Mouse (Mus musculus) heart, adult 2 months (tissue): ENCODE results near the gene Lyl1.

Source experiments
- CTCF ChIP-seq: fragments of 200-600 bp; IDR thresholded peaks from 2 replicates; pipeline ENCODE4 v1.8.1; 2022; ENCODE audit warnings: antibody characterized with exemption, mild to moderate bottlenecking, moderate library complexity
- EP300 ChIP-seq: fragments of 200-500 bp; IDR thresholded peaks from 2 replicates; pipeline ENCODE4 v1.6.1; 2011; ENCODE audit warnings: low read depth, low read length, control low read depth; ENCODE audit not compliant: insufficient read depth
- POLR2A ChIP-seq: fragments of 200-500 bp; IDR thresholded peaks from 2 replicates; pipeline ENCODE4 v1.6.1; 2011; ENCODE audit warnings: mild to moderate bottlenecking, low read depth, low read length, control low read depth; ENCODE audit not compliant: insufficient read depth

GRCm38 (mm10) chr8:84661961-84662571, 39.2 kb upstream of the Lyl1 start:
- TF ChIP-seq CTCF (no peak), POLR2A (no peak), EP300 (no peak)
